Mouse (Mus musculus): ENCODE measurements around the gene Gm47969.
"Not testable (repeated sequence)": the region's sequence is repeated elsewhere in the genome, so short reads cannot be mapped to it uniquely, and the experiment has no call there.

Gene Gm47969

DNA sequence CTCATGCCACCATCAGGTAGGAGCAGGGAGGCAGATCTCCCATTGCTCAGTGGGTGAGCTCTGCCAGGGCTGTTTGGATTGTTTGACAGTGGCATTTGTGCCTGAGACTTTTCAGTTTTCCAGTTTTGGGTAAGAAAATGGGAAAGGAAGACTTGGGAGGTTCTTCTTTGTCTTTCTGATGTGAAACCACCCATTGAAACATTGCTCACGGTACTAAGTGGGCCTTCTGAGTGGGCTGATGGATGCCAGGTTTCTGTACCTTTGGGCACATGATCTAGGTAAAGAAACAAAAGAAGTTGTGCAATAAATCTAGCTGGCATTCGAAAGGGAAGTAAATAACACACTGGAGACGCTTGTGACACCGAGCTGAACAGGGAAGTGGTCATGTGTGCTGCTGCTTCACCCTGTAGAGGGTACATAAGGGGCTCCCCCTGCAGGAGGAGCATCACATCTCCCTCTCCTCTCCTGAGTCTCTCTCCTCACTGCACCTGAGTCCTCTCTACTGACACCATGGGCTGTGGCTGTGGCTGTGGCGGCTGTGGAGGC lies at the start of gene Gm47969:
TSS of gene Gm47969 (plus strand) at position 51 of the 546 bp plus-strand sequence.
- no peak for DNase-seq

DNA sequence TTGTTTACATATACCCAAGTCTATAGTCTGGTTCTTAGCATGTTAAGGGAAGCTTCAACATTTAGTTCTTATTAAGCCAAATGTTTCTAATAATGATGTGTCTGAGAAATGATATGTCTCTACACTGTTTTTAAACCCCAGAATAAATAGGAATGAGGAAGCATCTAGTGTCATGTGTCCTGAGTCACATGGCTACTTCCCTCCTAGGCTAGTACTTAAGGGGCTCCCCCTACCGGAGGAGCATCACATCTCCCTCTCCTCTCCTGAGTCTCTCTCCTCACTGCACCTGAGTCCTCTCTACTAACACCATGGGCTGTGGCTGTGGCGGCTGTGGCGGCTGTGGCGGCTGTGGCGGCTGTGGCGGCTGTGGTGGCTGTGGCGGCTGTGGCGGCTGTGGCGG lies 44.4 kb upstream of the Gm47969 start, which contains the start of gene Gm47959:
TSS of gene Gm47959 (plus strand) at position 243 of the 400 bp plus-strand sequence.
- not testable (repeated sequence) for DNase-seq

DNA sequence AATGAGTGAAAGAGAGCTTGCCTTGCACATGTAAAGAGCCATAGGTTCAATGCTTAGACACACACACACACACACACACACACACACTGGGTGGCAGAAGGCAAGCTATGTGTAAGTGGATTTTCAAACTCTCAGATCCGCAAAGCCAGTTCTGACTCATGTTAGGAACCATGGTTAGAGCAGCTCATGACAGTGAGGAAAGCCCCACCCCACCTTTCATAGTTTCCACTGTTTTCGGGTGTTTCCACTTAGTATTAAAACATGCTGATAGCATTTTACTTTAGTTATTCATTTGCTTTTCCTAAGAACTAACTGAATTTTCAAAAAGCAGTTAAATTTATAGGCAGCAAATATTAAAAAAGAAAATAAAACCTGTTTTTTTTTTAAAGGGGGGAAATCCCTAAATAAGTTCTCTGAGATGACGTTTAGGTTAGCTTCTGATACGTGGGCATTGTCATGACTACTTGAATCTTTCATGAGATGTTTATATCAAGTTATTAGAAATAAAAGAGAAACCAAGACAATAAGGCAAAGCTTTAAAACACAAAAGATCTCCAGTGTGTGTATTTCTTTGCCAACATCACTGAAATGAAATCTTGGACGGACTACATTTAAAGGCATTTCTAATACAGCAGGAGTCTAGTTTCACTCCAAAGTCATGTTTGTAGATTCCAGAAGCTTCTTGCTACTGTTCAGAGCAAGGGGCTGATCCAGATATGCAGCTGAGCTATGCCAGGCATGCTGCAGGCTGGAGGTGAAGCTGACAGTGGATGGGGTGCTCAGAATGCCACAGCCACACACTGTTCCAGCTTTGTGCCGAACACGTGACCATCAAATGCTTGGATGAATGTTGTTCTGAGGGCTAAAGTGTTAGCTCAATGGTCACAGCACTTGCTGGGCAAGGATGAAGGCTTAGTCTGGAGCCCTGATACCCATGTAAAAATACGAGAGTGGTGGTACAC lies 38.2 kb upstream of the Gm47969 start:
- no peak for DNase-seq

DNA sequence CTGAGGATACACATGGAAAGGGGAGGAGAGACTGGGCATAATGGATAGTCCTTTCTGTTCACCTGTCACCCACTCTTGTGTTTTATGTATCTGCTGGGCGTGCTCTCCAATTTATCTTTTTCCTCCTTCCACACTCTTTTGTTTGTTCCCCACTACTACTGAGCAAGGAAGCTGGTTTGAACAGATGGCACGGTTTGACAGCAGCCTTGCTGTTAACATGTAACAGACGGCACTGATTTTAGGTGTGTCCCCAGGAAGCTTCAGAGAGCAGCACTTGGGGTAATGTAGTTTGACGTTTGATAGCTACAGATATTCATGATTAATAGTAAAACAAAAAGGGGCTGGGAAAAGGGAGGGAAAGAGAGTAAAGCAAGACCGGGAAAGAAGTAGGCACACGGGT lies 37.3 kb upstream of the Gm47969 start:
- no peak for DNase-seq

DNA sequence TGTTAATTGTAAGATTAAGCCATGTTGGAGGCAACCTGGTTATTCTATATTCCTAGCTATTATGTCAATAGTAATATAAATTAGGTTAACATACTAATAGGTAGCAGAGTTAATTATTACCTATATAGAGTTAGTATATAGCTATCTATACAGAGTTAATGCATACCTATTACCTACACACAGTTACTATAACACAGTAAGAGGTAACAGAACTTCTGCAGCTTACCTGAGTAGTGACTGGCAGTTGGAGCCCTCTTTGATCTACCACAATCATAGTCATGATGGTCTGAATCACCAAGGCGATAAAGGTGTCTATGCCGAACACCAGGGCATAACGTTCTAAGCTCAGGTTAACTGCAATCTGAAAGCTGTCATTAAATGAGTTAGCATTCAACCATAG lies 30.3 kb upstream of the Gm47969 start:
- DNase-seq, result no peak

DNA sequence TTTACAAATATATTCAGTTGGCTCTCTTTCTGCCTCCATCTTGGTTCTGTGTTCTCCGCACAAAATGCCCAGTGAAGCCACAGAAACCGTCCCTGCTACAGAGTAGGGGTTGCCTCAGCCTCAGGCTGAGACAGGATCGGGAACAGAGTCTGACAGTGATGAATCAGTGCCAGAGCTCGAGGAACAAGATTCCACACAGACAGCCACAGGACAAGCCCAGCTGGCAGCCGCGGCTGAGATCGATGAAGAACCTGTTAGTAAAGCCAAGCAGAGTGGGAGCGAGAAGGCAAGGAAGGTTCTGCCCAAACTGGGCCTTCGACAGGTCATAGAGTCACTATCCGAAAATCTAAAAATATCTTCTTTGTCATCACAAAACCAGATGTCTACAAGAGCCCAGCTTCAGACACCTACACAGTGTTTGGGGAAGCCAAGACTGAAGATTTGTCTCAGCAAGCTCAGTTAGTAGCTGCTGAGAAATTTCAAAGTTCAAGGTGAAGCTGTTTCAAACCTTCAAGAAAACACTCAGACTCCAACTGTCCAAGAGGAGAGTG lies 29.3 kb upstream of the Gm47969 start:
- DNase-seq, result no peak

DNA sequence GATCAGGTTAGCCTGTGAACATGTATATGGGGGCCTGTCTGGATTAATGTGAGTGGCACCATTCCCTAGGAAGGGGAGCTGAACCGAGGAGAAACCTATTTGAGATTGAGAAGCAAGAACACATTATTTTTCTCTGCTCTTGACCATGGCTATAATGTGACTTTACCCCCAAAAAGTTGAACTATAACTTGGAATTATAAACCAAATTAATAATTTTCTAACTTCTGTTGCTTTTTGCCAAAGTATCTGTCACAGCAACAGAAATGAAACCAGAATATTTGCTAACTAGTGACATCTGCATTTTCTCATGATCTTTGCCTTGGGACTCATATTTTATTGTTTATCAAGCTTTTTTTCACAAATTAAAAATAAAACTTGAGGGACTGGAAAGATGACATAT lies 28.2 kb upstream of the Gm47969 start:
- no peak for DNase-seq

DNA sequence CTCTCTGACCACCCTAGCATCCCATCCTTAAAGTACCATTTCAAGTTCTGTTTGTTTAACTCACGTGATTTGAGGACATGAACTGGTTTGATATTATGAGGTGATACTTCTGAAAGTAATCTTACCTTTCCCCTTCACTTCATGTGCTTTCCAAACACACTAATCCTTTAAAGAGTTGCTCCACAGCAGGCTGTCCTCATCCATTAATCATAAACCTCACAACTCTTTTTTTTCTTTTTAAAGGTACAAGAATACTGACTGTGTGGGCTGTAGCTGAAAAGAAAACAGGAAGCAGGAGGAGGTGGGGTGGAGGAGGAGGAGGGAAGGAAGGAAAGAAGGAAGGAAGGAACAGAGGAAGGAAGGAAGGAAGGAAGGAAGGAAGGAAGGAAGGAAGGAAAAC lies 12.8 kb upstream of the Gm47969 start:
- DNase-seq, result no peak

DNA sequence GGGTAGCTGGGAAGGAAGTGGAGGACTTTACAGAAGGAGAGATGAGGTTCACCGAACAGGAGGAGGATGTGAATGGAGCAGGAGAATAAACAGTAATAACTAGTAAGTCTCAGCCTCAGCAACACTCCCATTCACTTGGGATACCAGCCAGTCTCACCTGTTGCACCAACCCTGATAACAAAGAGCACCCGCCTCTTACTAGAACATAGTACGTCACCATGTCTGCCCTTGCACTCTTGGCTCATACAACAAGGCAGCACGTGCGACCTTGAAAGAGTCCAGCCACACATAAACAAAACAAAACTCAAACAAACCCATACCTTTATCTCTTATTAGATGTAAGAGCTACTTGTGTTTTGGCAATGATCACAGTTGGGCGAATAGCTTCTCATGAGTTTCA lies 12.2 kb upstream of the Gm47969 start:
- no peak for DNase-seq

DNA sequence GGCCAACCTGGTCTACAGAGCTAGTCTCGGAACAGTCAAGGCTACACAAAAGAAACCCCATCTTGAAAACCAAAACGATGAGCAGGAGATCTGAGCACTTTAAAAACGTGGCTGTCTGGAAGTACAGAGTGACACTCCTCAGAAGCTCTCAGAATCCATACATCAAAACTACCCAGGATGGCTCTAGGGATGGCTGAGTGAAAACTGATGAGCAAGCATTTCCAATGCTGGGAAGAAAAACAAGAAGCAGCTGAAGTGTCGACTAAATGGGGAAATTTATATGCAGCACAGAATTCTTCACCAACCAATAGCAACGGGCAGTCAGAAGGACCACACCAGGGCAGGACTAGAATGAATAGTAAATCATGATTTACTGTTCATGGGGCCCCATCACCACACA lies 10.2 kb upstream of the Gm47969 start:
- DNase-seq, result no peak

DNA sequence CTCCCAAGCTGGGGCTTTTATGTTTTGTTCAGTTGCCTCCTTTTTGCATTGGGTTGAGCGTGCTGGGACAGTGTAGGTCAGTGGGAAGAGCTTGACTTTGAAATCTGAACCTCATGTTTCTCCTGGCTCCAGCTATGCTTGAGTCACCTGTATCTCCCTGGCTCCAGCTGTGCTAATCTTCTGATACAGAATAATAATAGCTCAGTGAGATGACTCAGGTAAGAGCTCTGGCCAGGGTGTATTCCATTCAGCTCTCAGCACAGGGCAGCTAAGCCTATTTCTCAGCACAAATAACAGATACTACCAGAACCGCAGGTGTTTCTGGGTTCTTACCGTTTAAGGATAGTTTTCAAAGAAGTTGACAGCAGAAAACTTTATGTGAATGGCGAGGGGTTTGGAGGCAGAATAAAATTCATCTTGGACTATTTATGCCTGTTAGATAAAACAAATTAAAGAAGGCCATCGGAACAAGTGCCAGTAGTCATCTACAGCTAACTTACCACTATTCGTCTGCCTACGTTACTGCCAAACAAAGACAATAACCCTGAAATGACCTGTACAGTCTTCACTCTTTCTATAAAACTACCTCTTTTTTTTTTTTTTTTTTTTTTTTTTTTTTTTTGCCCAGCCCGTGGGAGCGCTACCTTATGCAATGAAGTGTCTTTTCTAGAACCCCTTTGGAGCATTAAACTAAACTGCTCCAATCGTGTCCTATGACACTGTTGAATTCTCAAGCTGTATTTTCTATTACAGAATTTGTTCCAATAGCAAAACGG lies 7.7 kb upstream of the Gm47969 start:
- DNase-seq, result no peak

DNA sequence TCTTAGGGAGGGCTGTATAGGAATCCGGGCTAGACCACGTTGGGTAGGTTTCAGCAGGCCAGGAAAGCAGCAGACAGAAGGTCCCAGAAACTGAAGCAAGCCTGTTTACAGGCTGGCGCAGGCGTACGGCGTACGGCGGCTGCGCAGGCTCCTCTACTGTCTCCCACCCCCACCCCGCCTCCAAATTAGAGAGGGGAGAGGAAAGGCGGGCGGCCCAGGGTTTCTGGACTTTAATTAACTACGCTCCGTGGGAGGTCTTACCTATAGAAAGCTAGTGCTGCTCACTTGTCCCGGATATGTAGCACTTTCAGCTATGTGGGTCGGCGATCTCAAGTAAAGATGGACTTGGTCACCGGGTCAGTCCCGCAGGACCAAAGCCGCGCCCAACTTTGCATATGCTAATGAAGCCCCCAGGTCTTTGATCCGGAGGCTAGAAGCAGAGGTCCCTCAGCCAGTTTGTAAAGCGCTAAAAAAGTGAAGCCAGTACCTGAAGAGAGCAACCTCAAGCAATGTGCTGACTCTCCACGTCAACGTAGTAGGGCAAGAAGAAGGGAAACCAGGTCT lies 6.5 kb upstream of the Gm47969 start, which contains the start of gene Slc19a3:
TSS of gene Slc19a3 (minus strand) at position 340 of the 564 bp plus-strand sequence.
- DNase-seq, result peak; percentile 5

DNA sequence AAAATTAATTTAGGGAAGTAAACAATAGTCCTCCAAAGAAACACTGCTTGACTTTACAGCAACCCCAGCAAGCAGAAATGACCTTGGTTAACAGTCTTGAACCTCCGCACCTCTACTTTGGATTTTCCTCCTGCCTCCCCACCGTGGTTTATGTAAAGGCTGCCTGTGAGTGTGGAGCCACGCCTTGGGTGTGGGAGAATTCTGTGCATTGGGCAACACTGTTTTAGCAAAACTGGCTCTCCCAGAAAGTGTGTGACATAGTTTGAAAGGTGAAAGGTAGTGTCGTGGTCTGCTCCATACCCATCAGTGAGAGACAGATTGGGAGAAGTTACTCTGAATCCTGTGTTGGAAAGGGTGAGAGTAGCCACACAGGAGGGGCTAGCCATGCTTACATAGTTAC lies 5.7 kb upstream of the Gm47969 start:
- DNase-seq, result no peak

DNA sequence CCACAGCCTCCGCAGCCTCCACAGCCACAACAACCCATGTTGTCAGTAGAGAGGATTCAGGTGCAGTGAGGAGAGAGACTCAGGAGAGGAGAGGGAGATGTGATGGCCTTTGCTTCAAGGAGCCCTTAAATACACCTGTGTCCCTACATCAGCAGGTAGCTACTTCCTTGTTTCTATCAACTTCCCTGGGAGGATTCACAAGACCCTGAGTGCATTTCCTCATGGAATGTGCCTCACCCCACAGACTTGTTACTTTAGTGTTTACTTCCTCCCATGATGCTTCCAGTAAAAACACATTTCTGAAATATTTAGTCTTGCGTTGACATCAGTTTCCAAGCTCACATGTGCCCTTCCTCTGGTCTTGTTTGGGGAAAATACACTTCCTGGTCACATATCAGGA lies 2.4 kb upstream of the Gm47969 start, which contains the start of gene Krtap28-10:
TSS of gene Krtap28-10 (minus strand) at position 101 of the 400 bp plus-strand sequence.
- DNase-seq, result no peak

DNA sequence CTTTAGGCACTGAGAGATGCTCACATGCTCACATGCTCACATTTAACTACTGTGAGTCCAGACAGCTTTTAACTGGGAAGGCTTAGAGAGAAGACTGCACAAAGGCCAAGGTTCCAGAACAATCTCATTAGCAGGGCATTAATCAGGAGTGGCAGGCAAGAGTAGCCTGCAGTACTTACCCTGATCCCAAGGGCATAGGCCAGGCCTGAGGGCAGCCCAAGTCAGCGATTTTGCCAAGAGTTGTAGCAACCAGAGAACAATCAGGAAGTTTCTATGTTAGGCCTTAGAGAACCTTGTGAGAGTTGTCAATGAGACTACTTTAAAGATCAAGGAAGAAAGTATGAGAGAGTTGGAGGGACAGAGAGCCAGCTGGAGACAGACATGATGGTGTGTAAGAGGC lies 13.7 kb downstream of the Gm47969 start:
- DNase-seq, result no peak

DNA sequence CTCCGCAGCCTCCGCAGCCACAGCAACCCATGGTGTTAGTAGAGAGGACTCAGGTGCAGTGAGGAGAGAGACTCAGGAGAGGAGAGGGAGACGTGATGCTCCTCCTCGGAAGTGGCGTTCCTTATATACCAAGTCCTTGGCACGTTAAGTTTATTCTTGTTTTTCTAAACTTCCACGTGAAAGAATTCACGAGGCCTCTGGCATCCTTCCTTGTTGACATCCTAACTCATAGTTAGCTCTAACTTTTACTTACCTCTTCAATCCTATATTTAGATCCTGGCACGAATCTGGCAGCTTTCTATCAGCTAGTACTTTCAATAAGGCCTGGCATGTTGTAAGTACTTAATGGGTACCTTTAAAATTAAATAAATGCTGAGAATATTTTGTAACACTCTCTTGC lies 14.5 kb downstream of the Gm47969 start, which contains the start of gene A030005K14Rik:
TSS of gene A030005K14Rik (minus strand) at position 101 of the 400 bp plus-strand sequence.
- no peak for DNase-seq

DNA sequence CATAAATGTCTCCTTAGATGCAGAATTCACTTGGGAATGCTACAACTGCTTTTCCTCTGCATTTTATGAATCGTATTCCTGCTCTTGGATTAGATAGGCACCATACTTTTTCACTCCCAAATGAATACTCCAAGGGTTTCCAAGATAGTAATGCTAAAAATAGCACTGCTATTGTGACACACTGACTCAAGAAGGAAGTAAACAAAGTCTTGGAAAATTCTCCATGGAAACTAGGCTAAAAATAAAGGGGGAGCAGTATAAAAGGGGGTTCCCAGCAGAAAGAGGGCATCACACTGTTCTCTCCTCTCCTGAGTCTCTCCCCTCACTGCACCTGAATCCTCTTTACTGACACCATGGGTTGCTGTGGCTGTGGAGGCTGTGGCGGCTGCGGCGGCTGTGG lies 15.9 kb downstream of the Gm47969 start, which contains the start of gene Krtap28-13:
TSS of gene Krtap28-13 (plus strand) at position 288 of the 400 bp plus-strand sequence.
- no peak for DNase-seq

DNA sequence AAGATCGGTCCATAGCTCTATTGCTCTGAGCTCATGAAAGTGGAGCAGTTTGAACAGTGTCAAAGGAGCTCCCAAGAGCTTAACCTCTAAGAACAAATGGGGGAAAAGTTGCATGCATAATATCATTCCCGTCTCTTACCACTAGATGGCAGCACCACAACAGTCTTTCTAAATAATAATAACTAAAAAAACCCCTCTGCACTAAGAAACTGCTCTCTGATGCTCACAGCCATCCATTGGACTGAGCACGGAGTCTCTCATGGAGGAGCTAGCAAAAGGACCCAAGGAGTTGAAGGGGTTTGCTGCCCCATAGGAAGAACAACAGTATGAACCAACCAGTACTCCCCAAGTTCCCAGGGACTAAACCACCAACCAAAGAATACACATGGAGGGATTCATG lies 20.1 kb downstream of the Gm47969 start:
- no peak for DNase-seq

DNA sequence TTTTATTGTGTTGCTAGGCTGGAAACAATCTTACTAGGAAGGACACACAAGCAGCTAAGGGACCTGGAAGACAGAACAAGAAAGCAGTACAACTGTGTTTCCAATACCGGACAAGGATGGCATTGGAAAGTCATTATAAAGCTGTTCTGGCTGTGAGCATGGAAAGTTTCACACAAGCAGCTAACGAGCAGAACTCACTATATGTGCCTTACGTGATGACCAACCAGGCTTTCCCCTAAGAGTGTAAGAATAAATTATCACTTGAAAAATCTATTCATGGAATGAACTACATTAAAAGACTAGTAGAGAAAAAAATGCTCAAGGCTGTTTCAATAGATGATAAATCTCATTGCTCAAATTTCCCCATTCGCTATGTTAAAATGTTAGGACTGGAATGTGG lies 21.8 kb downstream of the Gm47969 start:
- no peak for DNase-seq

DNA sequence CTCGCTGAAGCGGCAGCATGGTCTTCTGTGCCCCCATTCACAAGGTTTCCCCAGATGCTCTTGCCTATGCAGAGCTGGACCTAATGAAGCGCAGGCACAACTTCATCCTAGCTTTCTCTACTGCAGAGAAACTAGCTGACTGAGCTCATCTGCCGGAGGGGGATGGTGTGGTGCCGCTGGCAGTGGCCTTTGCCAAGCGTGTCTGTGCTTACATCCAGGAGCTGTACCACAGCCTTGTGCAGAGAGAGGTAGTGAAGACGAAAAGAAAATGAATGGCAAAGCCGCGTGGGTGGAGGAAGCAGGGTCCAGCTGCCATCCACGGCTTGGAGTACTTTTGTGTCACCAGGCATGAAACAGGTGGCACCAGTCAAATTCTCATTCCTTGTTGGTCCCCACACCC lies 22.5 kb downstream of the Gm47969 start:
- DNase-seq, result no peak

DNA sequence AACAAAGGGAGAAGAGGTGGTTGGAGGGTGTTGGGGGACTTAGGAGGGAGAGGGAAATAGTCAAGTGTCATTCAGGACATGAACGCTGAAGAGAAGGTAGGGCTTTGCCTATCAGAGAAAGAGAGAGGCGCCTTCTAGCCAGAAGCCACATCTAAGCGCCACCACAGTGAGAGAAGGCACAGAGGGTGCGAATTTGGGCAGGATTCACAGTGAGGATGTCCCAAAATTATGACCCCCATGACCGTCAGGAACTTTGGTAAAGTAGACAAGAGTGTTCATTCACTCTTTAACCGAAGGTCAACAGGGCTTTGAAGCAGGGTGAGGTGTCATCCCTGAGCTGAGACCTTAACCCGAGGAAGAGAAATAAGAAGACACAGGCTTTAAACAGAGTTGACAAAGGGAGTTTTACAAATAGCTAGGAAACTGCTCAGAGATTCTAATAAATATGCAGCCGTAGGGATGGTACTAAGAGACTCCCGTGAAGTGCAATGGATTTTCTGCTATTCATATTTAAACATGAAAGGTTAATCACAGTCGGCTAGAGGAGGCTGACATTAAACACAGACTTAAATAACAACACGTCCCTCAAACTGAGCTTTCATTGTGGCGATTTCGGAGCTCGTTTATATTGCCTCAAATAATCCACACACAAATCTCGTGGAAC lies 30.9 kb downstream of the Gm47969 start:
- DNase-seq, result no peak

Data from cerebellum, adult 11 months (tissue).